Mouse (Mus musculus): ENCODE data around the gene Vmn1r233. TPM values are rescaled to one million over a fixed set of nuclear protein-coding genes. Genes with fewer than 3 reads are reported as not detected.

Vmn1r233 gene
- total RNA-seq (2023; ENCODE audit: inconsistent age) = not detected in 4 replicates

GRCm38 (mm10) chr17:20996364-20996763, at the start of gene Vmn1r233:
Gene Vmn1r233, minus strand, starts transcription at chr17:20996464.

GRCm38 (mm10) chr17:21008382-21009331, 12.4 kb upstream of the Vmn1r233 start, which contains the start of gene Zfp160:
Gene Zfp160, plus strand, starts transcription at chr17:21008903.

GRCm38 (mm10) chr17:20944985-20945891, 51.0 kb downstream of the Vmn1r233 start, which contains the start of gene Ppp2r1a:
Gene Ppp2r1a, plus strand, starts transcription at chr17:20945311.

Other genes with a start within 250 kb of the Vmn1r233 start
- not detected in 4 replicates for gene Vmn1r228, start 210.3 kb downstream of the Vmn1r233 start, total RNA-seq (2023; ENCODE audit: inconsistent age)
- gene Vmn1r229, start 184.9 kb downstream of the Vmn1r233 start, total RNA-seq (2023; ENCODE audit: inconsistent age) = 0.06 TPM in 2 of 4 replicates, not detected in the others
- not detected in 4 replicates for gene Vmn1r230, start 156.0 kb downstream of the Vmn1r233 start, total RNA-seq (2023; ENCODE audit: inconsistent age)
- gene Vmn1r231, start 91.4 kb downstream of the Vmn1r233 start, total RNA-seq (2023; ENCODE audit: inconsistent age) = not detected in 4 replicates
- not detected in 4 replicates for gene Vmn1r232, start 76.8 kb downstream of the Vmn1r233 start, total RNA-seq (2023; ENCODE audit: inconsistent age)
- gene Ppp2r1a, start 51.2 kb downstream of the Vmn1r233 start, total RNA-seq (2023; ENCODE audit: inconsistent age) = 270 to 318 TPM (median 301 TPM) in 4 replicates
- gene Zfp160, start 12.4 kb upstream of the Vmn1r233 start, total RNA-seq (2023; ENCODE audit: inconsistent age) = 14.4 to 18.0 TPM (median 16.1 TPM) in 4 replicates
- gene Vmn1r234, start 229.6 kb upstream of the Vmn1r233 start, total RNA-seq (2023; ENCODE audit: inconsistent age) = not detected in 4 replicates

Measured in B cell, adult (primary cell).